Mouse (Mus musculus): ENCODE data around the gene Rab3d.

- no peak for TF ChIP-seq TAL1 (IDR thresholded peaks at IDR 0.05; ENCODE audit: low read length)
- TF ChIP-seq GATA1 (IDR thresholded peaks at IDR 0.05; ENCODE audit: low read length): no peak
These were observed 30.8 kb upstream of the Rab3d start for GRCm38 (mm10) chr9:21948790-21949189.
